Mouse (Mus musculus) bone marrow macrophage, adult 2 months (primary cell): ENCODE measurements around the gene Fam192a. TPM values are rescaled to one million over a fixed set of nuclear protein-coding genes. Genes with fewer than 3 reads are reported as not detected.

ENCODE experiments used
- H3K27ac ChIP-seq: 2 replicates; pipeline ENCODE4 v1.5.1; 2012; ENCODE audit warnings: low read depth, low read length; ENCODE audit not compliant: insufficient read depth
- H3K4me1 ChIP-seq: 2 replicates; pipeline ENCODE4 v1.6.1; 2012; ENCODE audit warnings: low read length; ENCODE audit not compliant: control insufficient read depth, insufficient read depth
- H3K4me3 ChIP-seq: 2 replicates; pipeline ENCODE4 v1.5.1; 2012; ENCODE audit warnings: mild to moderate bottlenecking, low read length, moderate library complexity; ENCODE audit not compliant: insufficient read depth
- CTCF ChIP-seq: IDR thresholded peaks from 2 replicates; pipeline ENCODE4 v1.5.1; 2012; ENCODE audit warnings: low read depth, mild to moderate bottlenecking, low read length, moderate library complexity
- POLR2A ChIP-seq: IDR thresholded peaks from 2 replicates; pipeline ENCODE4 v1.6.1; 2012; ENCODE audit warnings: mild to moderate bottlenecking, low read depth, low read length, borderline replicate concordance
- polyA plus RNA-seq: library from polyadenylated mRNA; stranded (reverse); fragments of >200 nt; gene quantifications from 2 replicates; pipeline ENCODE4 v1.2.4, GENCODE M21; 2012; ENCODE audit not compliant: missing spikeins, insufficient read depth, insufficient read length

The Fam192a gene
- polyA plus RNA-seq, 1 experiment: 77.4 TPM

GRCm38 (mm10) chr8:94551471-94552422 is 50.0 kb downstream of the Fam192a start:
- Histone ChIP-seq H3K27ac (no peak overlapping the region), H3K4me3 (no peak overlapping the region), H3K4me1 (peaks cover 31% of the 10 kb centered on the region)
- TF ChIP-seq CTCF: no peak
- TF ChIP-seq POLR2A: no peak

- H3K4me3 ChIP-seq: no peak overlapping the region
- TF ChIP-seq POLR2A (no peak), CTCF (no peak)
- H3K27ac ChIP-seq: peak overlapping the region; percentile 42
- H3K4me1 ChIP-seq: peaks cover 31% of the 10 kb centered on the region
Measured at GRCm38 (mm10) chr8:94549998-94550397, 51.8 kb downstream of the Fam192a start.

GRCm38 (mm10) chr8:94549482-94549881 is 52.3 kb downstream of the Fam192a start:
- TF ChIP-seq CTCF: no peak
- peak overlapping the region; percentile 15; the same call in 1 of the 2 replicates for H3K4me3 ChIP-seq
- peak overlapping the region; percentile 79 for H3K27ac ChIP-seq
- H3K4me1 ChIP-seq: peaks cover 31% of the 10 kb centered on the region

- TF ChIP-seq POLR2A (no peak), CTCF (no peak)
- Histone ChIP-seq H3K4me3 (peak overlapping the region; percentile 15; the same call in 1 of the 2 replicates), H3K27ac (peak overlapping the region; percentile 79), H3K4me1 (peaks cover 31% of the 10 kb centered on the region)
Measured at GRCm38 (mm10) chr8:94549041-94549440, 52.8 kb downstream of the Fam192a start.

- TF ChIP-seq CTCF: no peak
- H3K27ac ChIP-seq: no peak overlapping the region
- peaks cover 5% of the 10 kb centered on the region for H3K4me1 ChIP-seq
- no peak overlapping the region for H3K4me3 ChIP-seq
Measured at GRCm38 (mm10) chr8:94543981-94544380, 57.8 kb downstream of the Fam192a start.

GRCm38 (mm10) chr8:94540889-94541795 is 60.7 kb downstream of the Fam192a start:
- no peak overlapping the region for H3K4me3 ChIP-seq
- no peak overlapping the region for H3K27ac ChIP-seq
- no peak for TF ChIP-seq POLR2A
- TF ChIP-seq CTCF: no peak
- 0 out of 2 replicates have a peak, but pooled peaks cover 2% of the 10 kb centered on the region for H3K4me1 ChIP-seq

GRCm38 (mm10) chr8:94540025-94540424 is 61.8 kb downstream of the Fam192a start:
- 0 out of 2 replicates have a peak, but pooled peaks cover 2% of the 10 kb centered on the region for H3K4me1 ChIP-seq
- H3K4me3 ChIP-seq: no peak overlapping the region
- H3K27ac ChIP-seq: no peak overlapping the region
- TF ChIP-seq CTCF (no peak), POLR2A (no peak)

GRCm38 (mm10) chr8:94537456-94537855 is 64.3 kb downstream of the Fam192a start:
- TF ChIP-seq POLR2A (no peak), CTCF (no peak)
- 0 out of 2 replicates have a peak, but pooled peaks cover 4% of the 10 kb centered on the region for H3K4me1 ChIP-seq

GRCm38 (mm10) chr8:94535631-94536030 is 66.2 kb downstream of the Fam192a start:
- TF ChIP-seq CTCF (no peak), POLR2A (no peak)
- Histone ChIP-seq H3K27ac (no peak overlapping the region), H3K4me3 (no peak overlapping the region), H3K4me1 (0 out of 2 replicates have a peak, but pooled peaks cover 4% of the 10 kb centered on the region)

More at GRCm38 (mm10) chr8:94537456-94537855, 64.3 kb downstream of the Fam192a start:
- H3K27ac ChIP-seq: no peak overlapping the region
- no peak overlapping the region for H3K4me3 ChIP-seq

GRCm38 (mm10) chr8:94534612-94535011 is 67.2 kb downstream of the Fam192a start:
- H3K4me1 ChIP-seq: 0 out of 2 replicates have a peak, but pooled peaks cover 2% of the 10 kb centered on the region
- H3K27ac ChIP-seq: no peak overlapping the region
- H3K4me3 ChIP-seq: no peak overlapping the region
- TF ChIP-seq POLR2A (no peak), CTCF (no peak)
